In genomic region chr1:184728561-184729115, GRCm38 (mm10) we compare ENCODE assay signal across 12 mouse cellular contexts. TPM values are rescaled to one million over a fixed set of nuclear protein-coding genes. Genes with fewer than 3 reads are reported as not detected.
DNase-seq lines count a peak whose midpoint lies in the region; ATAC-seq and TF ChIP-seq lines count a peak whose summit lies in the region.
"Had no signal": no experiment of that assay in that cellular context is flagged by ENCODE, and none has a peak within 500 bp of the region (broad histone marks: within the 10 kb centered on the region; RNA-seq: fewer than 3 reads in every experiment).

No protein-coding gene starts in this region.

- peak; percentile 34 to 46 for DNase-seq in heart, adult 2 months
- no peak for DNase-seq in heart, postnatal 10 days
- DNase-seq in limb, embryonic 11.5 days (ENCODE audit: low spot score), result peak; percentile 53
- DNase-seq in MN1 (ENCODE audit: low spot score), result no peak
- no peak for DNase-seq in left cerebral cortex, adult 2 months (ENCODE audit: extremely low spot score in 1 of 2, low spot score in 2 of 2)
- no peak for DNase-seq in gastrocnemius, postnatal 14 days
- DNase-seq: adrenal gland, postnatal 36 days had no signal

- H3K27ac ChIP-seq in heart, adult 2 months, result 0 out of 2 replicates have a peak overlapping the region, but pooled peaks have one; percentile 24
- peak overlapping the region; percentile 95 for H3K27ac ChIP-seq in brown adipose tissue, adult 24 weeks (replicated peaks; ENCODE audit: low read depth, low read length)
- H3K27ac ChIP-seq in limb, embryonic 11.5 days (replicated peaks; ENCODE audit: low read depth, low read length), result no peak overlapping the region
- H3K27ac ChIP-seq in left cerebral cortex, adult 2 months, result no peak overlapping the region
- H3K27ac ChIP-seq: forebrain, embryonic 12.5 days had no signal

- H3K9me3 ChIP-seq in limb, embryonic 11.5 days (ENCODE audit: control insufficient read depth, low read length), result no peaks in the 10 kb centered on the region
- H3K9me3 ChIP-seq: forebrain, embryonic 12.5 days had no signal

- no peak overlapping the region for H3K4me2 ChIP-seq in limb, embryonic 11.5 days (ENCODE audit: low read depth, severe bottlenecking)

- peaks cover 5% of the 10 kb centered on the region; the same call in 1 of the 2 replicates for H3K4me1 ChIP-seq in heart, adult 2 months (ENCODE audit: control insufficient read depth, insufficient read depth, low read length)
- H3K4me1 ChIP-seq in brown adipose tissue, adult 24 weeks (ENCODE audit: control insufficient read depth, insufficient read depth, insufficient read length, low read length), result peaks cover 11% of the 10 kb centered on the region
- H3K4me1 ChIP-seq in limb, embryonic 11.5 days (ENCODE audit: control insufficient read depth, insufficient read depth, low read length), result peaks cover 10% of the 10 kb centered on the region; the same call in 1 of the 2 replicates

- H3K27me3 ChIP-seq in heart, adult 2 months (ENCODE audit: control insufficient read depth, insufficient read depth, low read length), result no peaks in the 10 kb centered on the region; the same call in 1 of the 2 replicates
- H3K27me3 ChIP-seq in limb, embryonic 11.5 days (ENCODE audit: control insufficient read depth, insufficient read depth, low read length), result peaks cover 84% of the 10 kb centered on the region

- 19% methylated on average over 6 of the region's 6 CpGs for WGBS in heart, adult 2 months
- WGBS in limb, embryonic 11.5 days, result 6% methylated on average over 6 of the region's 6 CpGs

- no peak for TF ChIP-seq POLR2A in heart, adult 2 months (IDR thresholded peaks at IDR 0.05; ENCODE audit: insufficient read depth, low read depth, low read length)

- intact Hi-C loops in heart, adult 2 months (cut with DNase I), result loop anchor here (5.0 kb wide), 1 partner anchor 51 kb away; no protein-coding TSS in a partner anchor
- intact Hi-C loops in heart, postnatal 10 days (cut with DNase I), result no loop called here
- intact Hi-C loops in left cerebral cortex, adult 2 months (cut with DNase I), result no loop called here
- intact Hi-C loops in gastrocnemius, postnatal 14 days (cut with DNase I; ENCODE audit: low total_unique reads), result no loop called here

- H3K4me3 ChIP-seq in heart, adult 2 months, result peak overlapping the region; percentile 18; the same call in 1 of the 2 replicates
- H3K4me3 ChIP-seq in brown adipose tissue, adult 24 weeks (ENCODE audit: insufficient read depth, low read depth, low read length), result peak overlapping the region; percentile 84
- H3K4me3 ChIP-seq in limb, embryonic 11.5 days (ENCODE audit: low read depth, low read length), result no peak overlapping the region
- H3K4me3 ChIP-seq in left cerebral cortex, adult 2 months, result no peak overlapping the region
- H3K4me3 ChIP-seq: myocyte had no signal

- TF ChIP-seq EP300 in heart, adult 2 months (IDR thresholded peaks at IDR 0.05; ENCODE audit: insufficient read depth, low read depth, low read length), result no peak

- TF ChIP-seq CTCF in heart, adult 2 months (IDR thresholded peaks at IDR 0.05), result no peak
- TF ChIP-seq CTCF in left cerebral cortex, adult 2 months (IDR thresholded peaks at IDR 0.05), result no peak

- H3K36me3 ChIP-seq in heart, adult 2 months (ENCODE audit: control insufficient read depth, insufficient read depth, low read length), result peaks cover 11% of the 10 kb centered on the region
- H3K36me3 ChIP-seq in limb, embryonic 11.5 days (ENCODE audit: control insufficient read depth, insufficient read depth, low read length), result no peaks in the 10 kb centered on the region
- H3K36me3 ChIP-seq: forebrain, embryonic 12.5 days had no signal

- no peak overlapping the region for H3K9ac ChIP-seq in heart, adult 2 months (ENCODE audit: low read depth, low read length)
- no peak overlapping the region for H3K9ac ChIP-seq in limb, embryonic 11.5 days (ENCODE audit: low read length)
- H3K9ac ChIP-seq: forebrain, embryonic 12.5 days had no signal

- no peaks in the 10 kb centered on the region for H3K79me2 ChIP-seq in heart, adult 2 months (replicated peaks; ENCODE audit: control insufficient read depth, insufficient read depth, low read length)

- ATAC-seq in limb, embryonic 11.5 days (ENCODE audit: insufficient number of reproducible peaks, low FRiP score, low TSS enrichment, low read depth), result no peak
- ATAC-seq in megakaryocyte, adult 5-6 weeks (ENCODE audit: poor library complexity, severe bottlenecking), result peak; percentile 34
- ATAC-seq: inflammation-experienced regulatory T-cells, adult 6 months had no signal

RNA-seq across cellular contexts. Expression of gene Hlx, which starts 3.8 kb away (rescaled TPM):
- 10 to 100 TPM in 1 of 2 experiments, 1 to 10 TPM in 1; 7.6 to 10.8 TPM for total RNA-seq in heart, adult 2 months (2021)
- polyA plus RNA-seq in heart, adult 2 months (2012; rRNA removed), result 8.8 and 11.4 TPM in 2 replicates
- total RNA-seq in heart, postnatal 10 days (2021), result 10 to 100 TPM; 23.2 to 27.1 TPM
- 11.3 and 15.9 TPM in 2 replicates for polyA plus RNA-seq in brown adipose tissue, adult 24 weeks (2012; ENCODE audit: insufficient read depth, insufficient read length, missing spikeins)
- polyA plus RNA-seq in limb, embryonic 11.5 days (2014; fragmentation: Nextera tagmentation; extraction: Ambion mirVana), result 10.5 and 12.8 TPM in 2 replicates
- 29.3 and 39.3 TPM in 2 replicates for total RNA-seq in megakaryocyte, adult 5-6 weeks (2015)
- total RNA-seq in megakaryocyte, adult 5-6 weeks (2017), result 23.3 and 27.1 TPM in 2 replicates
- under 1 TPM; 0.30 to 0.84 TPM for total RNA-seq in left cerebral cortex, adult 2 months (2021)
- 10 to 100 TPM; 22.9 to 24.1 TPM for total RNA-seq in gastrocnemius, postnatal 14 days (2021)
- polyA plus RNA-seq: inflammation-experienced regulatory T-cells, adult 6 months had no signal

Comparison
In these comparisons a context has a peak if more than half of its experiments do, and no peak if none do; other contexts are left out.
1. DNase-seq: peak in heart, adult 2 months (2 of 2) and limb, embryonic 11.5 days (single experiment); none in heart, postnatal 10 days (0 of 2), MN1 (single experiment), left cerebral cortex, adult 2 months (0 of 2) and gastrocnemius, postnatal 14 days (single experiment).
2. H3K27ac ChIP-seq: peak in heart, adult 2 months (single experiment) and brown adipose tissue, adult 24 weeks (single experiment); none in limb, embryonic 11.5 days (single experiment) and left cerebral cortex, adult 2 months (single experiment).
3. H3K4me3 ChIP-seq: peak in heart, adult 2 months (single experiment) and brown adipose tissue, adult 24 weeks (single experiment); none in limb, embryonic 11.5 days (single experiment) and left cerebral cortex, adult 2 months (single experiment).
4. RNA of gene Hlx, which starts 3.8 kb away (total RNA-seq): 23.3 to 39.3 TPM in megakaryocyte, adult 5-6 weeks, 23.2 to 27.1 TPM in heart, postnatal 10 days, 22.9 to 24.1 TPM in gastrocnemius, postnatal 14 days and 7.6 to 10.8 TPM in heart, adult 2 months; 0.30 to 0.84 TPM in left cerebral cortex, adult 2 months; every median in the first group is over 4 times any median in the second.